20 mouse cellular contexts compared by ENCODE assay signal in the genomic region with DNA sequence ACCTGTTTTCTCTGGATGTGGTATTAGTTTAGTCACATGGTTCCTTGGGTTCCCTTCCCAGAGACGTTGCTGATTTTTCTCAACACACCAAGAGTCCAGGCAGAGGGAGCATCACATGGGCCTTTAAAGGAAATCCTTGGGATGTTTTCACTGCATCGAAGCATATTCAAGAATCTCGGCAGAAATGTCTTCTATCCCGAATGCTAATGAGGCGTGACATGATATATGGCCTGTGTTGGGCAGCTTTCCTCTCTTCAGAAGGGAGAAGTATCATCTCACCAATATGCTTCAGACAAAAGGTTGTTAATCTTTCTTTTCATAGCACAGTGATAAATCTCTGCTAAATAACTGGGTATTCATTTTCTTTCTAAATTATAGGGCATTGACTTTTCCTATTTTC.
"Had no signal": no experiment of that assay in that cellular context is flagged by ENCODE, and none has a peak within 500 bp of the region (broad histone marks: within the 10 kb centered on the region; RNA-seq: fewer than 3 reads in every experiment).

No protein-coding gene starts in this region.

- H3K27me3 ChIP-seq: liver, embryonic 13.5 days; megakaryocyte, embryonic 14.5 days; neural tube, embryonic 12.5 days; neural tube, embryonic 15.5 days had no signal

- H3K4me2 ChIP-seq: liver, embryonic 13.5 days; midbrain, embryonic 11.5 days; neural tube, embryonic 12.5 days; neural tube, embryonic 15.5 days had no signal

- H3K4me1 ChIP-seq: liver, embryonic 13.5 days; megakaryocyte, embryonic 14.5 days; neural tube, embryonic 12.5 days; neural tube, embryonic 15.5 days had no signal

- H3K4me3 ChIP-seq: layer of hippocampus, adult 2 months; liver, embryonic 13.5 days; megakaryocyte, embryonic 14.5 days; neural tube, embryonic 12.5 days; neural tube, embryonic 15.5 days had no signal

- H3K9ac ChIP-seq: liver, embryonic 13.5 days; neural tube, embryonic 12.5 days; neural tube, embryonic 15.5 days had no signal

- H3K9me3 ChIP-seq: liver, embryonic 13.5 days; neural tube, embryonic 12.5 days; neural tube, embryonic 15.5 days had no signal

- H3K36me3 ChIP-seq: liver, embryonic 13.5 days; neural tube, embryonic 12.5 days; neural tube, embryonic 15.5 days had no signal

- ATAC-seq: lung, postnatal 0 days had no signal

- DNase-seq: kidney, adult 18-20 months; kidney, adult 9 months; kidney, postnatal 14 days; layer of hippocampus, adult 9-11 months; liver, embryonic 13.5 days; lung, adult 2 months; midbrain, embryonic 14.5 days; right cerebral cortex, adult 18-20 months; right cerebral cortex, postnatal 14 days; right cerebral cortex, postnatal 4 days; thymus, adult 2 months; thymus, postnatal 14 days; thymus, postnatal 4 days had no signal

- H3K27ac ChIP-seq: layer of hippocampus, adult 2 months; liver, embryonic 13.5 days; neural tube, embryonic 12.5 days; neural tube, embryonic 15.5 days; stomach, postnatal 0 days had no signal
